ENCODE assay signal across 14 mouse cellular contexts in the genomic region with DNA sequence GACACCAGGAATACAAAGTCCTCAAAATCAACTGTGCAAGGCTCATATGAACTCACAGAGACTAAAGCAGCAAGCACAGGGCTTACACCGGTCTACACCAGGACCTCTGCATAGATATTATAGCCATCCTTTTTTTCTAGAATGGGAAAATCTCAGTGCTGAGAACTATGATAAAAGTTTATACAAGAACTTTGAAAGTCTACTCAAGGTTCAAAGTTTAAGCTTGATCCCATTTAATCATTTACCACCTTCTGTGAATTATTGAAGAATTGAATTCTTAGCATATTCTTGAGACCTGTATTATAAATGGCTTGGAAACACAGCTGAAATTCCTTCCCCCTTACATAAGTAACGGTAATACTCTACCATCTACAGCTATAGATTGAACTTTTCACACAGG.
"Had no signal": no experiment of that assay in that cellular context is flagged by ENCODE, and none has a peak within 500 bp of the region (broad histone marks: within the 10 kb centered on the region; RNA-seq: fewer than 3 reads in every experiment).

No protein-coding gene starts in this region.

- H3K27ac ChIP-seq: limb, embryonic 12.5 days; limb, embryonic 15.5 days; liver, embryonic 13.5 days had no signal

- H3K4me3 ChIP-seq: limb, embryonic 12.5 days; limb, embryonic 15.5 days; liver, embryonic 13.5 days had no signal

- H3K4me1 ChIP-seq: limb, embryonic 12.5 days; limb, embryonic 15.5 days; liver, embryonic 13.5 days had no signal

- H3K27me3 ChIP-seq: limb, embryonic 12.5 days; limb, embryonic 15.5 days; liver, embryonic 13.5 days had no signal

- H3K9ac ChIP-seq: limb, embryonic 12.5 days; limb, embryonic 15.5 days; liver, embryonic 13.5 days had no signal

- H3K36me3 ChIP-seq: limb, embryonic 12.5 days; limb, embryonic 15.5 days; liver, embryonic 13.5 days had no signal

- DNase-seq: kidney, postnatal 10 days; kidney, postnatal 4 days; left cerebral cortex, postnatal 4 days; liver, embryonic 13.5 days; lung, adult 2 months; lung, postnatal 14 days; lung, postnatal 4 days; midbrain, embryonic 14.5 days; thymus, adult 18-20 months; thymus, postnatal 14 days; thymus, postnatal 4 days had no signal

- H3K9me3 ChIP-seq: limb, embryonic 12.5 days; limb, embryonic 15.5 days; liver, embryonic 13.5 days had no signal

- H3K4me2 ChIP-seq: limb, embryonic 12.5 days; limb, embryonic 15.5 days; liver, embryonic 13.5 days; midbrain, embryonic 11.5 days had no signal
